Mouse (Mus musculus) limb, embryonic 11.5 days (tissue): ENCODE measurements around the gene Dpp7. TPM values are rescaled to one million over a fixed set of nuclear protein-coding genes. Genes with fewer than 3 reads are reported as not detected.

Source experiments
- ATAC-seq: fragments of 200-750 bp; cut with Nextera tagmentation; 2 replicates; pipeline ENCODE4 v1.8.0; 2017; ENCODE audit warnings: low read depth; ENCODE audit not compliant: insufficient number of reproducible peaks, low FRiP score, low TSS enrichment
- DNase-seq: peaks from one replicate; pipeline ENCODE4 v3.0.0-alpha.2; 2015; ENCODE audit warnings: low spot score
- H3K27ac ChIP-seq: fragments of 300-500 bp; sonication (generic); replicated peaks from 2 replicates; pipeline ENCODE4 v1.5.1; 2014; ENCODE audit warnings: low read depth, mild to moderate bottlenecking, low read length
- H3K27me3 ChIP-seq: fragments of 300-500 bp; sonication (generic); 2 replicates; pipeline ENCODE4 v1.6.1; 2014; ENCODE audit warnings: mild to moderate bottlenecking, low read length, mixed read lengths; ENCODE audit not compliant: control insufficient read depth, insufficient read depth
- H3K36me3 ChIP-seq: fragments of 300-500 bp; sonication (generic); 2 replicates; pipeline ENCODE4 v1.6.1; 2014; ENCODE audit warnings: mild to moderate bottlenecking, low read length, moderate library complexity, mixed read lengths; ENCODE audit not compliant: control insufficient read depth, insufficient read depth
- H3K4me1 ChIP-seq: fragments of 300-500 bp; sonication (generic); 2 replicates; pipeline ENCODE4 v1.6.1; 2014; ENCODE audit warnings: low read length, mixed read lengths; ENCODE audit not compliant: control insufficient read depth, insufficient read depth
- H3K4me2 ChIP-seq: fragments of 300-500 bp; sonication (generic); 2 replicates; pipeline ENCODE4 v1.6.1; 2014; ENCODE audit warnings: low read depth, mild to moderate bottlenecking, moderate library complexity; ENCODE audit not compliant: severe bottlenecking
- H3K4me3 ChIP-seq: fragments of 300-500 bp; sonication (generic); 2 replicates; pipeline ENCODE4 v1.5.1; 2014; ENCODE audit warnings: low read depth, low read length
- H3K9ac ChIP-seq: fragments of 300-500 bp; sonication (generic); 2 replicates; pipeline ENCODE4 v1.6.1; 2014; ENCODE audit warnings: mild to moderate bottlenecking, low read length
- H3K9me3 ChIP-seq: fragments of 300-500 bp; sonication (generic); 2 replicates; pipeline ENCODE4 v1.6.1; 2016; ENCODE audit warnings: low read length; ENCODE audit not compliant: control insufficient read depth
- whole genome bisulfite sequencing: fragments of 180-500 bp; shearing (Covaris S2); extraction: QIAGEN DNeasy Blood & Tissue Kit; methylation state at CpG from one replicate; pipeline ENCODE4 v1.1.7; 2014; 5-methylcytosine and 5-hydroxymethylcytosine counted together
- polyA plus RNA-seq: library from polyadenylated mRNA; unstranded; fragments of >200 nt; fragmentation: Nextera tagmentation; extraction: Ambion mirVana; gene quantifications from 2 replicates; pipeline ENCODE4 v1.2.1, GENCODE M21; 2014

Gene Dpp7
- polyA plus RNA-seq, 1 experiment from 2014 or later = 16.6 TPM

DNA sequence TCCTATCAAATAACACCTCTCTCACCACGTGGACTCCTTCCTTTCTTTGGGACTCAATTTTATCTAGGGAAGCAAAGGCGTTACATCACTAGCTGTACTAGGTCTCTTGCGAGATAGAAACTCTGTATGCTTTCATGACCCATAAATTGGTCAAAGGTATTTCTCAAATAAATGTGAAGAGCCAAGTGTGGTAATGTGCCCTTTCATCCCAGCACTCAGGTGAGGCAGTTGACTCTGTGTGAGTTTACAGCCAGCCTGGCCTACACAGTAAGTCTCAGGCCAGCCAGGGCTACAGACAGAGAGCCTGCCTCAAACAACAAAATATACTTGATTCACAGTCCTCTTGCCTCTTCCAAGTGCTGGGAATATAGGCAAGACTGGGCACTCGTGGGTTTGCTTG is 3.7 kb upstream of the Dpp7 start:
- ATAC-seq (no peak), DNase-seq (no peak)
- no peaks in the 10 kb centered on the region for H3K36me3 ChIP-seq
- peaks cover 8% of the 10 kb centered on the region for H3K4me1 ChIP-seq
- H3K4me3 ChIP-seq = no peak overlapping the region
- H3K9me3 ChIP-seq = no peaks in the 10 kb centered on the region
- peaks cover 9% of the 10 kb centered on the region; the same call in 1 of the 2 replicates for H3K27me3 ChIP-seq
- H3K9ac ChIP-seq = no peak overlapping the region
- 78% methylated on average over 4 of the region's 4 CpGs for WGBS
- H3K27ac ChIP-seq = no peak overlapping the region
- no peak overlapping the region for H3K4me2 ChIP-seq

GRCm38 (mm10) chr2:25355419-25356066 is 616 bp downstream of the Dpp7 start:
- Histone ChIP-seq H3K36me3 (peaks cover 15% of the 10 kb centered on the region), H3K4me1 (peaks cover 8% of the 10 kb centered on the region), H3K27me3 (no peaks in the 10 kb centered on the region), H3K4me3 (peak overlapping the region; percentile 42), H3K4me2 (peak overlapping the region; percentile 88), H3K9ac (peak overlapping the region; percentile 62; the same call in 1 of the 2 replicates), H3K27ac (no peak overlapping the region), H3K9me3 (no peaks in the 10 kb centered on the region)
- no peak; the same call in 1 of the 2 replicates for ATAC-seq
- 36% methylated on average over 18 of the region's 18 CpGs for WGBS
- DNase-seq = no peak

- no peak overlapping the region for H3K4me2 ChIP-seq
Observed at GRCm38 (mm10) chr2:25354211-25354610, 1.9 kb downstream of the Dpp7 start.

GRCm38 (mm10) chr2:25350701-25351100 is 5.5 kb downstream of the Dpp7 start:
- WGBS = 96% methylated on average over 3 of the region's 3 CpGs
- ATAC-seq (no peak), DNase-seq (no peak)
- Histone ChIP-seq H3K27ac (no peak overlapping the region), H3K4me2 (no peak overlapping the region), H3K36me3 (peaks cover 45% of the 10 kb centered on the region), H3K27me3 (no peaks in the 10 kb centered on the region), H3K4me3 (no peak overlapping the region), H3K4me1 (peaks cover 3% of the 10 kb centered on the region; the same call in 1 of the 2 replicates), H3K9ac (no peak overlapping the region), H3K9me3 (no peaks in the 10 kb centered on the region)

More at GRCm38 (mm10) chr2:25354211-25354610, 1.9 kb downstream of the Dpp7 start:
- DNase-seq (no peak), ATAC-seq (no peak)
- 84% methylated on average over 6 of the region's 6 CpGs for WGBS
- Histone ChIP-seq H3K4me3 (no peak overlapping the region), H3K36me3 (peaks cover 27% of the 10 kb centered on the region), H3K4me1 (peaks cover 8% of the 10 kb centered on the region), H3K27me3 (no peaks in the 10 kb centered on the region), H3K9ac (no peak overlapping the region), H3K27ac (no peak overlapping the region), H3K9me3 (no peaks in the 10 kb centered on the region)

DNA sequence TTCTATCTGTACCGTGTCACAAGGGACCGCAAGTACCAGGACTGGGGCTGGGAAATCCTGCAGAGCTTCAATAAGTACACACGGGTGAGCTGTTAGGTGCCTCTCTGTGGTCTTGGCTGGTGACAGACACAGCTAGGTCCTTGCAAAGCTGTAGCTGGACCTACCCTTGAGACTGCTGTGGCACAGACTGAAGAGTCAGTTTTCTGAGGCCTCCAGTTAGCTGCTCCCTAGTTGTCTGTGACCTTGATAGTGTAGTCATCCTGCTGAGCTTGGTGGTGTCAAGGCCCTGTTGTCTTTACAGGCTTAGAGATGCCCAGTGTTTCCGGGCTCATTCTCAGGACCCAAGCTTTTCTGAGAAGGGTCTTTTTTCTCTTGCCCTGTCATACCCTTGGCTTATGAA is 6.7 kb downstream of the Dpp7 start:
- DNase-seq (no peak), ATAC-seq (no peak)
- Histone ChIP-seq H3K4me3 (no peak overlapping the region), H3K9ac (no peak overlapping the region), H3K4me2 (no peak overlapping the region), H3K9me3 (no peaks in the 10 kb centered on the region), H3K27ac (no peak overlapping the region), H3K27me3 (no peaks in the 10 kb centered on the region), H3K36me3 (peaks cover 54% of the 10 kb centered on the region), H3K4me1 (no peaks in the 10 kb centered on the region)
- WGBS = 95% methylated on average over 4 of the region's 4 CpGs

GRCm38 (mm10) chr2:25348162-25348561 is 8.0 kb downstream of the Dpp7 start:
- Histone ChIP-seq H3K4me1 (no peaks in the 10 kb centered on the region), H3K27ac (no peak overlapping the region), H3K9ac (no peak overlapping the region), H3K27me3 (no peaks in the 10 kb centered on the region), H3K4me2 (no peak overlapping the region), H3K36me3 (peaks cover 62% of the 10 kb centered on the region), H3K9me3 (no peaks in the 10 kb centered on the region), H3K4me3 (no peak overlapping the region)
- ATAC-seq (no peak), DNase-seq (no peak)
- 94% methylated on average over 7 of the region's 7 CpGs for WGBS

DNA sequence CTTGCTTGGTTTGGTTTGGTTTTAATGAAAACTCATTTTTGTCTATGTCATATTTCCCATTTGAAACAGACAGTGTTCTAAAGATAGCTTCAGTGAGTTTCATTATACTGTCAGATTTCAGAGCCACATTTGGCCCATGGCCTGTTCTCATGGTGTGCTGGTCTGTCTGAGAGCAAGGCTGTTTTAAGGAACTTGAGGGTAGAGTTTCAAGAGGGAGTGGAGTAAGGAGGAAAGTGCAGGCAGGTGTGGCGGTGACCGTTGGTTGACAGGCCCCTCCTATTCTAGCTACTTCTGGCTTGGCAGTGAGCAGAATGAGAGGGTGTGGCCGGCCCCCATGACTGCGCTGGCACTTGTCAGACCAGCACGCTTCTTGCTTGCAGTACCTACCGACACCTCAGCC is 17.9 kb downstream of the Dpp7 start:
- no peak for DNase-seq
- no peak overlapping the region for H3K4me2 ChIP-seq
- H3K4me3 ChIP-seq = no peak overlapping the region
- peaks cover 3% of the 10 kb centered on the region for H3K4me1 ChIP-seq
- H3K9me3 ChIP-seq = no peaks in the 10 kb centered on the region
- peaks cover 36% of the 10 kb centered on the region for H3K36me3 ChIP-seq
- H3K27ac ChIP-seq = no peak overlapping the region
- H3K9ac ChIP-seq = no peak overlapping the region
- 94% methylated on average over 6 of the region's 6 CpGs for WGBS
- no peak for ATAC-seq
- H3K27me3 ChIP-seq = no peaks in the 10 kb centered on the region

DNA sequence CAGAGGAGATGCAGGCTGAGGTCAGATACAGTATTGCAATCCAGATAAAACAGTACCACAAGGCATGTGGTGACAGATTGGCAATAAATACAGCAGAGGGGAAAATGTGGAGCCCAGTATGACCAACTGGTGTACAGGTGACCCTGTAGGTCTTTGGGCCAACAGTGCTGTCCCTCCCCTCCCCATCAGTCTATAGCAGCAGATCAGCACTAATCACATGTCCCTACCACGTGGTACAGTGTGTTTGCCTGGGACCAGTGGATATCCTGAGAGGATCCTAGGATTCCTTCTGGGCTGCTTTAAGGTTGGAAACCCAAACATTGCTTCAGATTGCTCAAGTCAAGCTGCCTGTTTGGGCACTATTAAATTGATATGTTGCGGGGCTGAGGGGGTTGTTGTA is 22.6 kb downstream of the Dpp7 start:
- Histone ChIP-seq H3K27me3 (no peaks in the 10 kb centered on the region), H3K4me3 (peak overlapping the region; percentile 95), H3K4me2 (peak overlapping the region; percentile 76), H3K27ac (no peak overlapping the region), H3K9ac (peak overlapping the region; percentile 84; the same call in 1 of the 2 replicates), H3K36me3 (peaks cover 22% of the 10 kb centered on the region), H3K4me1 (peaks cover 7% of the 10 kb centered on the region), H3K9me3 (no peaks in the 10 kb centered on the region)
- 77% methylated on average over 2 of the region's 2 CpGs for WGBS
- no peak for DNase-seq
- ATAC-seq = no peak
